Mouse (Mus musculus) liver, embryonic 15.5 days (tissue): Measurements from ENCODE around the gene Gpr83. TPM values are rescaled to one million over a fixed set of nuclear protein-coding genes. Genes with fewer than 3 reads are reported as not detected.

Experiments
- ATAC-seq: fragments of 200-750 bp; cut with Nextera tagmentation; 2 replicates; pipeline ENCODE4 v1.8.0; 2017; ENCODE audit warnings: moderate number of reproducible peaks, mild to moderate bottlenecking, moderate library complexity; ENCODE audit not compliant: insufficient read depth
- H3K27ac ChIP-seq: fragments of 300-500 bp; sonication (generic); replicated peaks from 2 replicates; pipeline ENCODE4 v1.5.1; 2015; ENCODE audit warnings: mild to moderate bottlenecking, inconsistent platforms
- H3K27me3 ChIP-seq: fragments of 300-500 bp; sonication (generic); 2 replicates; pipeline ENCODE4 v1.6.1; 2015; ENCODE audit warnings: mild to moderate bottlenecking, inconsistent platforms
- H3K36me3 ChIP-seq: fragments of 300-500 bp; sonication (generic); replicated peaks from 2 replicates; pipeline ENCODE4 v1.6.1; 2015; ENCODE audit warnings: moderate library complexity, mild to moderate bottlenecking, inconsistent platforms
- H3K4me1 ChIP-seq: fragments of 300-500 bp; sonication (generic); replicated peaks from 2 replicates; pipeline ENCODE4 v1.6.1; 2015; ENCODE audit warnings: inconsistent platforms
- H3K4me2 ChIP-seq: fragments of 300-500 bp; sonication (generic); 2 replicates; pipeline ENCODE4 v1.6.1; 2015; ENCODE audit warnings: moderate library complexity, mild to moderate bottlenecking, inconsistent platforms
- H3K4me3 ChIP-seq: fragments of 300-500 bp; sonication (generic); replicated peaks from 2 replicates; pipeline ENCODE4 v1.5.1; 2015; ENCODE audit warnings: mild to moderate bottlenecking, inconsistent platforms
- H3K9ac ChIP-seq: fragments of 300-500 bp; sonication (generic); 2 replicates; pipeline ENCODE4 v1.6.1; 2015; ENCODE audit warnings: moderate library complexity, mild to moderate bottlenecking, inconsistent platforms
- H3K9me3 ChIP-seq: fragments of 300-500 bp; sonication (generic); replicated peaks from 2 replicates; pipeline ENCODE4 v1.6.1; 2016; ENCODE audit warnings: inconsistent platforms
- WGBS: fragments of 180-500 bp; shearing (Covaris S2); methylation state at CpG from one replicate; pipeline ENCODE4 v1.1.7; 2015; ENCODE audit warnings: mixed read lengths; ENCODE audit not compliant: insufficient replicate concordance; 5-methylcytosine and 5-hydroxymethylcytosine counted together
- polyA plus RNA-seq: library from polyadenylated mRNA; unstranded; fragments of >200 nt; fragmentation: Nextera tagmentation; extraction: Ambion mirVana; gene quantifications from 2 replicates; pipeline ENCODE4 v1.2.1, GENCODE M21; 2015

Gene Gpr83
- polyA plus RNA-seq: 0.03 and 0.05 TPM in 2 replicates

DNA sequence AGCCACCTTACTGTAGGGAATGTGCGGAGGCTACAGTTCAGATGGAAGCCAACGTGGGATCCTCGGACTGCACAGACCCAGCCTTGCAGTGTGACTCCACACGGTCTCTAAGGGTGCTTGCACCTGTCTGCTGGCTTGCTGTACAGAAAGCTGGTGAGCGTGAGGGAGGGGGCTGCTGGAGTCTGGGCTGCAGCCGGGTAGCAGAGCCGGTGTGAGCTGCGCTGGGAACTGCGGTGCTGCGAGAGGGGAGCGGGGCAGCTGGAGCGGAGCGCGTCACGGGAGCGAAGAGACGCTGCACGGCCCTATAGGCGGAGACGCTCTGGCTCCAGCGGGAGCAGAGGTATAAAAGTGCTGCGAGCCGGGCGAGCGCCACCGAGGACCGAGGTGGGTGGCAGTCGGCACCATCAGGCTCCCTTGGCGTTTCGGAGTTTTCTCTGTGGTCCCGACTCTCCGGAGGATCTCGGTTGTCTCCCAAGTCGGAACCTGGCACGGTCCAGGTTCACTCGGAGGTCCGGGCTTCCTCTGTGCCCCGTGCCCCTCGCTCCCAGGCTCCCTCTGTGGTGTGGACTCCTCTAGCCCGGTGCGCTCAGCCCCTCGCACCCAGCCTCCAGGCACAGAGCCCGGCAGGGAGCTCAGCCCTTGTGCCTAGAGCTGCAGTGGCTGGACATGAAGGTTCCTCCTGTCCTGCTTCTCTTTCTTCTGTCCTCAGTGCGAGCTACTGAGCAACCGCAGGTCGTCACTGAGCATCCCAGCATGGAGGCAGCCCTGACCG, at the start of gene Gpr83:
Gene Gpr83 (plus strand): TSS at position 343 of the 772 bp plus-strand sequence.
- no peak within 1 kb of the TSS for H3K27ac ChIP-seq
- H3K36me3 ChIP-seq: no peaks in the 10 kb centered on the region
- no peaks in the 10 kb centered on the region for H3K4me1 ChIP-seq
- H3K27me3 ChIP-seq: peaks cover 63% of the 10 kb centered on the region
- WGBS: 4% methylated on average over 47 of the region's 47 CpGs
- no peak within 1 kb of the TSS; the same call in 1 of the 2 replicates for H3K4me3 ChIP-seq
- no peaks in the 10 kb centered on the region for H3K9me3 ChIP-seq
- no peak within 1 kb of the TSS for H3K9ac ChIP-seq
- no peak for ATAC-seq
- H3K4me2 ChIP-seq: peak within 1 kb of the TSS; percentile 46

DNA sequence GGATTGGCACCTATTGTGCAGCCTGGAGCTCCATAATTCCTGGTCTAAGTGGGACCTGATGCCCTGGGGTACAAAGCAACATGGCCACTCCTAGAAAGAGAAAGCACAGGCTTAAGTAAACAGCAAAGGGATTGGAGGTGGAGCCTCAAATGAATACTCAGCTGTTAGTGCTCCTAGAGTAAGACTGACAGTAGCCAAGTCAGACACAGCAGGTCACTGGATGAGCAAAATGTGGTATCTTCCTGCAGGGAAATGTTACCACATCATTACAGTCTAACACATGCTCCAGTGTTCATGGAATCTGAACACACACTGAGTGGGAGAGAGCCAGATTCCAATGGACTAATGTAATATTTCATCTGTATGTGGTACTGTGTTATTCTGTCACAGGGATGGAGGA, 38.6 kb upstream of the Gpr83 start:
- Histone ChIP-seq H3K27ac (no peak overlapping the region), H3K36me3 (peaks cover 81% of the 10 kb centered on the region), H3K27me3 (no peaks in the 10 kb centered on the region), H3K4me3 (no peak overlapping the region), H3K4me2 (no peak overlapping the region), H3K9me3 (no peaks in the 10 kb centered on the region), H3K4me1 (no peaks in the 10 kb centered on the region), H3K9ac (no peak overlapping the region)
- no peak for ATAC-seq

DNA sequence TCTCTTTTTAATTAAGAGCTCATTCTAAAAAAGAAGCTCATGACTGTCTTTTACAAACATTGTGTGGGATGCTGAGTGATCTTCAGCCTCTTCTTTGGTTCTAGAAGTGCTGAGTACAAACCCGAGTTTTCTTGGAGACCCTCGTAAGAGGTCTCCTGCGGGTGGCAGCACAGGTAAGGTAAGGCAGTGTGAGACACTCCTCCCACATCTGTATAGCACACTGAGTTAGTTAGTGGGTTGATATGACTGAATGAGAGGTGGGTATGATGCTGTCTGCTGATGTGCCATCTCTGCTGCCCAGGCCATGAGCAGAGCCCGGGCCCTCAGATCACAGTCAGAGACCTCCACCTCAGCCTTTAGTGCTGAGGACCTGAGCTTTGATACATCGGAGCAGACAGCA, 35.2 kb upstream of the Gpr83 start:
- 81% methylated on average over 5 of the region's 5 CpGs for WGBS
- Histone ChIP-seq H3K4me1 (no peaks in the 10 kb centered on the region), H3K27ac (no peak overlapping the region), H3K4me2 (no peak overlapping the region), H3K36me3 (peaks cover 73% of the 10 kb centered on the region), H3K9ac (no peak overlapping the region), H3K4me3 (no peak overlapping the region), H3K27me3 (no peaks in the 10 kb centered on the region), H3K9me3 (no peaks in the 10 kb centered on the region)
- ATAC-seq: no peak

DNA sequence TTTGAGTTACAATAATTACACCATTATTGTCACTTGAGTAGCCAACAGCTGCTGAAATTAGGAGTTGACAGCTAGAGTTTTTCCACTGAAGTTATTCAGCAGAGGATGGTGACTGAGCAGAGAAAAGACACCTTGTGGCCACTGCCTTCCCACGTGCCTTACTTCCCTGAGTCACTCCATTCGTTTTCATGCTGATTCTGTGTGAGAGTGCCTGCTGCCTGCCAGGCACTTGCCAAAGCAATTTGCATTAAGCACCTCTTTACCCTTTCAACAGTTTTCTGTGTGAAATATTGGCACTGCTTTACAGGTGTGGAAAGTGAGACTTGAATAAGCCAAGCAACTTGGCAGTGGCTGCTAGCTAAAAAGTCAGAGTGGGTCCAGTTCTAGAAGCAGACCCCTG, 32.1 kb upstream of the Gpr83 start:
- H3K9ac ChIP-seq: no peak overlapping the region
- no peak for ATAC-seq
- no peaks in the 10 kb centered on the region for H3K4me1 ChIP-seq
- H3K4me2 ChIP-seq: no peak overlapping the region
- H3K9me3 ChIP-seq: no peaks in the 10 kb centered on the region
- peaks cover 76% of the 10 kb centered on the region for H3K36me3 ChIP-seq
- no peak overlapping the region for H3K4me3 ChIP-seq
- WGBS: 70% methylated on average over 2 of the region's 2 CpGs
- H3K27ac ChIP-seq: no peak overlapping the region
- H3K27me3 ChIP-seq: no peaks in the 10 kb centered on the region

DNA sequence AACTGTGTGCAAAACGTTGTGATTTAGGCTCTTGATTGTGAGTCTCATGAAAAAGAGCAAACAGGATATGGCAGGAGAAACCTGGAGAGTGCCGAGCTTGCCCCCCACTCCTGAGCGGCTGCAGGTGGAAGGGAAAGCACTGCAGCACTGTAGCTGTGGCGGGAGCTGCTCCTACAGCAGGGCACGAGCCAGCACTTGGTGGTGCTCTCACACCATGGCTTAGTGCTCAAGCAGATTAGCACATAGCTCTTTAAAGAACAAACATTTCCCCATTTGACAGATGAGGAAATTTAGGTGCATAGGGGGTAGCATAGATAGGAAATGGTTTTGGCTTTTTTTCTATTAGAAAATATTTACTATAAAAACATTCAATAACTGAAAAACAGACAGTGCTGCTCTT, 28.0 kb upstream of the Gpr83 start:
- no peak for ATAC-seq
- peaks cover 78% of the 10 kb centered on the region for H3K36me3 ChIP-seq
- no peak overlapping the region for H3K4me2 ChIP-seq
- no peak overlapping the region for H3K27ac ChIP-seq
- H3K4me1 ChIP-seq: no peaks in the 10 kb centered on the region
- no peaks in the 10 kb centered on the region for H3K27me3 ChIP-seq
- H3K9me3 ChIP-seq: no peaks in the 10 kb centered on the region
- no peak overlapping the region for H3K9ac ChIP-seq
- H3K4me3 ChIP-seq: no peak overlapping the region
- 77% methylated on average over 5 of the region's 5 CpGs for WGBS

DNA sequence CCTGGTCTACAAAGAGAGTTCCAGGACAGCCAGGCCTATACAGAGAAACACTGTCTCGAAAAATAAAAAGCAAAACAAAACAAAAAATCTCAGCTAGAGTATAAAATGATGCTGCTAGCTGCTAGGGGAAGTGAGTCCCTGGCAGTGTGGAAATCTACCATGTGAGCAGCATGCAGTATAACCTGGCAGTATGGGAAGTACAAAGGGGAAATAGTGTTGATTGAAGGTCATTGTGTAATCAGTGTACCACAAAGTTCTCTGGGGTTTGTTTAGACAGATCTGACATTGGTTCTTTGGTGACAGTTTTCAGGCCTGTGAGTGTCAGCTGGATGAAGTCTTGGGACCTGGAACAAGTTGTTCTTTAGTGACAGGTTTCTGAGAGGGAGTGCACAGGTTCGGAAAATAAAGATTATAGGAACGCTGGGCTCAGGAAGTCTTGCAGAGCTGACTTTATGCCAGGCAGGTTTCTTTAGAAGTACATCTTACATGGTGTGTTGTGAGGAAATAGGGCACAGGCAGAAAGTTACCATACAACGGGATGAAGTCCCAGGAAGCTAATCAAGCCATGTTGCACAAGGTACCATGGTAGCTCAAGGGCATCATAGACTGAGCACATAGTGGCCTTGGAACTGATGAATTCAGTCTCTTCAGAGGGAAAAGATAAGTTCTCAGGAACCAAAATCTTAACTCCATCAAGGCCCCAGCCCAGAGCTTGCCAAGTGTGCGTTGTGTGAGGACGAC, 24.5 kb upstream of the Gpr83 start:
- no peaks in the 10 kb centered on the region for H3K9me3 ChIP-seq
- no peak overlapping the region for H3K4me2 ChIP-seq
- peaks cover 56% of the 10 kb centered on the region for H3K36me3 ChIP-seq
- 76% methylated on average over 6 of the region's 6 CpGs for WGBS
- H3K9ac ChIP-seq: no peak overlapping the region
- H3K4me1 ChIP-seq: no peaks in the 10 kb centered on the region
- no peak overlapping the region for H3K4me3 ChIP-seq
- 0 out of 2 replicates have a peak overlapping the region, but pooled peaks have one; percentile 15 for H3K27ac ChIP-seq
- H3K27me3 ChIP-seq: no peaks in the 10 kb centered on the region
- ATAC-seq: no peak

DNA sequence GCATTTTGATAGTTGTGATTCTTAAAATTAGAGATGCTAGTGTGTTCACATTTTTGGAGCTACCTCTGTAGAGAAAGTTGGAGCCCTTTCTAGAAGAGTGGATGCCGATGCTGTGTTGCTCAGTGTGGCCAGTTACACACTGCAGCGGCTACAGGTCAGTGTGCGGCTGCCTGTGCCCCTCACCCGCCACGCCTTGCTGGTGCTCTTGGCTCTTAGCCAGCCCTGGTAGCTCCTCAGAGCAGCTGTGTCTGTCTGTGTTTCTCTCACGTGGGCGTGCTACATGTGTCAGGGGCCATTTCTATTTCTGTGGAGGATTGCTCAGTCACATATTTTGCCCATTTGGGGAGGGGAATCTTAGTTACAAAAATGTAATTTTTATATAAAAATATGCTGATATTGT, 20.5 kb upstream of the Gpr83 start:
- Histone ChIP-seq H3K27me3 (no peaks in the 10 kb centered on the region), H3K4me1 (no peaks in the 10 kb centered on the region)

DNA sequence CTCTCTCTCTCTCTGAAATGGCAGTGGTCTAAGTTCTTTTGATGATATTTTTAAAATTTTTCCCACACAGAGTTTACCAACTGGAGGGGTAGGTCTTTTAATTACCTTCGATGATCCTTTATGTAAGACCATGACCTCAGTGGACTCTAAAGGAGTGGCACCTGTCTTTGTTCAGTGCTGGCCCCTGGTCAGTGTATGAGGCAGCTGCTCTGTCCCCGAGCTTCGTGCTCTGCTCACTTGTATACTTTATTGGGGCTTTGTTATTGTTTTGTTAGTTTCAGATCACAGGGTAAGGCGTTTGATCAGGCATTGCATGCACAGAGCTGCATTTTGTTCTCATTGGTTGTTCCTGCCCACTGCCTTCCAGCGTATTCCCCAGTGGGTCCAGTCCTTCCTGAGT, 20.0 kb upstream of the Gpr83 start:
- no peaks in the 10 kb centered on the region for H3K27me3 ChIP-seq
- H3K9ac ChIP-seq: no peak overlapping the region
- WGBS: 77% methylated on average over 5 of the region's 5 CpGs
- no peaks in the 10 kb centered on the region for H3K9me3 ChIP-seq
- peaks cover 16% of the 10 kb centered on the region for H3K36me3 ChIP-seq
- ATAC-seq: no peak
- H3K4me1 ChIP-seq: no peaks in the 10 kb centered on the region
- H3K27ac ChIP-seq: no peak overlapping the region
- no peak overlapping the region for H3K4me2 ChIP-seq
- no peak overlapping the region for H3K4me3 ChIP-seq

More for the DNA sequence above, 20.5 kb upstream of the Gpr83 start:
- no peaks in the 10 kb centered on the region for H3K9me3 ChIP-seq
- H3K27ac ChIP-seq: no peak overlapping the region
- no peak overlapping the region for H3K4me2 ChIP-seq
- ATAC-seq: no peak
- peaks cover 20% of the 10 kb centered on the region for H3K36me3 ChIP-seq
- H3K9ac ChIP-seq: no peak overlapping the region
- WGBS: 69% methylated on average over 7 of the region's 7 CpGs
- no peak overlapping the region for H3K4me3 ChIP-seq

DNA sequence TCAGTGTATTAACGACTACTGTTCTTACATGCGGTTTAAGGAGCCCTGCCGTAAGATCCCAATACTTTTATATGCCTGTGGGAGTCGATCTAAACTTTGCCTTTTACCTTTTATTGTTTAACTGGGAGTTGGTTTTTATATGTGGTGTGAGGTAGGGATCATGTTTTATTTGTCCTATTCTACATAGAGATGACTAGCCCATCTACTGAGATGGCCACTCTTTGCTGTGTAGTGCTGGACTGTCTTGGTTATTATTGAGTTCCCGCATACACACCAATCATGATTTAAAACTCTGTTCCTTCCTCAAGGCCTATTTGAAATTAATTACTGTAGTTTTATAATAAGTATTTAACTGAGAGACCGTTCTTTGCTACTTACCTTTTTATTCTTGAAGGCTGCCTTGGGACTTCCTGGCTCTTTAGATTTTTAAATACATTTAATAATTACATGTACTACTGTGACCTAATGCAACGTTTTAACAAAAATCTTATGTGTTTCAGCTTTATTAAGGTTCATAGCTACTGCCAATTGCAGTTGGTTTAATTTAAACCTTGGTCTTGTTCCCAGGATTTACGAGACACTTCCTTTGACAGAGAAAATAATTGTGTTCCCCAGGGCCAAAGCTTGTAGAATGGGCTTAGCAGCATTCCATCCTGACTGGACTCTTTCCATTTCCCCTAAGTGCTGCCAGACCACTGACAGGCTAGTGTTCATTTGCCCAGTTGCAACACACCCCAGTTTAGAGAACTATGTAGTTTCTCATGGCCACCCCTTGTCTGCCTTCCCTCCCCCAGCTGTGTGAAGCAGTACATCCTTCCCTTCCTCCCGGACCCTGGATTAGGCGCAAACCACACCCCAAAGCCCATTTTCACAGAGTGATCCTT, 17.9 kb upstream of the Gpr83 start:
- 79% methylated on average over 10 of the region's 10 CpGs for WGBS
- no peak for ATAC-seq

DNA sequence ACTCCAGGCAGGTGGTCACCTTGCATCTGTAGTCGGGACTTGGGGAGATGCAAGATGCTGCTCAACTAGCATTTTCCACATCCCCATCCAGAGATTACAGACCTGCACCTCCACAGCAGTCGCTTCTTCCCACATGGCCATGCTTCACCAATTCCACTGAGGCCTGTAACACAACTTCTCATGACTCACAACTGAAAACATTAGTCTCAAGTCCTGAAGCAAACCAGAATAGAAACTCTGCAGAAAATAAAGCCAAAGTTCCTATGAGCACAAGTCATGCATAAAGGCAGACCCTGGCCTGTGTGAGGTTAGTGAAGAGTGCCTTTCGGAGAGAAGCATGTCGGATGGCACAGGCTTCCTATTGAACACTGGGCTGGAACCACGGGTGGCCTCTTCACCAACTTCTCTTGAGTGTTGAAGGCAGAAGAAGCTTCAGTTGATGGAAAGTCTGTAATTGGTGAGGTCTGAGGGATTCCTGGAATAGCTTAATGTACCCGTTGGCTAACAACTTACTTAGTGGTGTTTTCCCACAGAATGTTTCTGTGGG, 16.6 kb upstream of the Gpr83 start:
- H3K9ac ChIP-seq: no peak overlapping the region
- no peaks in the 10 kb centered on the region for H3K27me3 ChIP-seq
- no peak overlapping the region for H3K27ac ChIP-seq
- H3K36me3 ChIP-seq: no peaks in the 10 kb centered on the region
- H3K4me2 ChIP-seq: no peak overlapping the region
- no peaks in the 10 kb centered on the region for H3K9me3 ChIP-seq
- 73% methylated on average over 6 of the region's 6 CpGs for WGBS
- H3K4me1 ChIP-seq: no peaks in the 10 kb centered on the region
- ATAC-seq: no peak
- no peak overlapping the region for H3K4me3 ChIP-seq

More for the DNA sequence above, 17.9 kb upstream of the Gpr83 start:
- Histone ChIP-seq H3K4me3 (no peak overlapping the region), H3K36me3 (peaks cover 3% of the 10 kb centered on the region; the same call in 1 of the 2 replicates), H3K4me1 (no peaks in the 10 kb centered on the region), H3K4me2 (no peak overlapping the region), H3K27ac (no peak overlapping the region), H3K9ac (no peak overlapping the region), H3K27me3 (no peaks in the 10 kb centered on the region), H3K9me3 (no peaks in the 10 kb centered on the region)

DNA sequence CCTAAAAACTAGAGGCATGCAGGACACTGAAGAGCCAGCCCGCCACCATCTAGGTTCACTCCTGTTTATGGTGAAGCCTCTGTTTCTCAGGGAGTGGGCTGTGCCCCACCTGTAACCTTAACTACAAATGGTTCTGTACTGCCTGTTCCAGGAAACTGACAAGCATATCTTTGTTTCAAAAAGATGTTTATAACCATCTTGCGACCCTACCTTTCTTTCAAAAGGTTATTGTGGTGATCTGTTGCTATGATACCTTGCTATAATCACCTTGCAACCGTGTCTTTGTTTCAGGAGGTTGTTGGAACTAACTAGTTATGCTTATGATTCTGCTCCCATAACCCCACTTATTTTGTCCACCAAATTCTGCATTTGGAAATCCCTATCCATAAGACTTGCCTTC, 16.1 kb upstream of the Gpr83 start:
- ATAC-seq: no peak
- no peaks in the 10 kb centered on the region for H3K27me3 ChIP-seq
- no peak overlapping the region for H3K27ac ChIP-seq
- 77% methylated on average over 3 of the region's 3 CpGs for WGBS
- no peak overlapping the region for H3K4me2 ChIP-seq
- no peak overlapping the region for H3K9ac ChIP-seq
- no peaks in the 10 kb centered on the region for H3K9me3 ChIP-seq
- H3K36me3 ChIP-seq: no peaks in the 10 kb centered on the region
- H3K4me3 ChIP-seq: no peak overlapping the region
- no peaks in the 10 kb centered on the region for H3K4me1 ChIP-seq
